Mouse (Mus musculus): Measurements from ENCODE around the gene Chmp6.

Gene Chmp6

DNA sequence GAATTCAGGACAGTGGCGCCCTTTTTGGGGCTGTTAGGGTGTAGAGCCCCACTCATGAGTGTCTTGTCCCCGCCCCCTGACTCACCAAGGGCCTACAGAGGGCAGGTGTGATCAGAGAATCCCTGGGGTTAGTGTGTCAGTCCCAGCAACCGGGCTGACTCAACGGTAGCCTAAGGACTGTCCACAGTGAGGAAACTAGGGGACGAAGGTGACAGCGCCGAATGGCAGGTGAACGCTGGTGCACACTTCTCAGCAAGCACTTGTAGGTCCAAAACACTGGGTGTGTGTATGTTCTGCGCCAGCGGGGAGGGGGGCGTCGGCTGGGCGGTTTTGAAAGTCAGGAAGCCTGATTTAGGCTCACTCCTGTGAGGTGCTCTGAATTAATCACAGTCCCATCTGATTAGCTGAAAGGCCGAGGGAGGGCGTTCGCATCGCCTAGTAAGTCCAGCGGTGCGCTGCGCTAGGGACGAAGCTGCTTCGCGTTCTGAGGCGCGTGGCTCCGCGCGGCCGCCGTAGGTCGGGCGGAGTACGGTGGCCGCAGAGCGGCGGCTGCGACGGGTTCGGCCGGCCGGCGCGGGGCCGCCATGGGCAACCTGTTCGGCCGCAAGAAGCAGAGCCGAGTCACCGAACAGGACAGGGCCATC is at the start of gene Chmp6:
Gene Chmp6 (plus strand): TSS at position 151 of the 644 bp plus-strand sequence.
- peak; percentile 77 for DNase-seq (ENCODE audit: low read depth, low spot score)

DNA sequence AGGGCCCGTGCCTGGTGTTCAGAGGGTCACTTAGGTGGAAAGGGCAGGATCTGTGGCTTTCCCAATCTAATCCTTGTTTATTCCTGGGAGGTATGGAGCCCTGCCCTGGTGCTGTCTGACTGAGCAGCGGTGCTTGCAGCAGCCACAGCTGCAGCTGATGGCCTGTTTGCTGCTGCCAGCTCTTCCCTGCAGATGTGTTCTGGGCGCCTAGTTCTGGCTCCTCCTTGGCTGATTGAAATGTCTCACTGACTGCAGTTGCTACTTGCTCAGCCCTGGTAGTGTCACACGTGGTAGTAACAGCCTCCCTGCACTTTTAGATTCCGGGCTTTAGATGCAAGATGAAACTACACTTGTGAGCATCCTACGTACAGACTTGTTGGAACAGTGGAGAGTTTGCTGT is 46.4 kb upstream of the Chmp6 start:
- no peak for DNase-seq (ENCODE audit: low read depth, low spot score)

DNA sequence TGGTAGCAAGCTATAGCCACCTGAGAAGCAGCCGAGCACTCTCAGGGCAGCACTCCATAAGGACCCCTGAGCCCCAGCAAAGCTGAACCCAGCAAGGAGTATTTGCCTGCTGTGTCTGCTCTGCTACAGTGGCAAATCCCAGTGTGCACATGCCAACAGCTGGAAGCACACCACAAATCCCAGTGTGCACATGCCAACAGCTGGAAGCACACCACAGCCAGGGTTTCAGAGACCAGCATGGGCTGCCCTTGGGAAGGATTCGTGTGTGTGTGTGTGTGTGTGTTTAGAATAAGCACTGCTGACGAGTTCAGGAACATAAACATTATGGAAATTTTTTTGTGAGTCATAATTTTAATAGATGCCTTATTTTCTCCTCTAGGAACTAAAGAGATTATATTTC is 45.1 kb upstream of the Chmp6 start:
- DNase-seq (ENCODE audit: low read depth, low spot score), result no peak

DNA sequence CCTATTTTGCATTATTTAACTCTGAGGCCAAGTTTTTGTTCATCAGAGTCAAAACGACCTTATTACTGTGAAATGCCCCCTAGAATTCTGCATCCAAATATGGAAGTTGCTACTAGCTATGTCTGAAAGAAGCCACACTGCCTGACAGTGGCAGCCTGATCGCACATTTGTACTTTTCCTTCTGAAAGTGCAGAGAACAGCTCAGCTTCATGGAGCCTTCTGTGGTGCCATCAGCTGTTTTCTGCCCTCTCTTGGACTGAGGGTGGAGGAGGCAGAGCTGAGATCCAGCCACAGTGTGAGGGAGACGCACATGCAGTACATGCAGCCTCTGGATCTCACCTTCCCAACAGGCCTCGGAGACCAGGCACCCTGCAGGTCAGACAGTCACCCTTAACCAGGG is 44.7 kb upstream of the Chmp6 start:
- DNase-seq (ENCODE audit: low read depth, low spot score), result no peak

DNA sequence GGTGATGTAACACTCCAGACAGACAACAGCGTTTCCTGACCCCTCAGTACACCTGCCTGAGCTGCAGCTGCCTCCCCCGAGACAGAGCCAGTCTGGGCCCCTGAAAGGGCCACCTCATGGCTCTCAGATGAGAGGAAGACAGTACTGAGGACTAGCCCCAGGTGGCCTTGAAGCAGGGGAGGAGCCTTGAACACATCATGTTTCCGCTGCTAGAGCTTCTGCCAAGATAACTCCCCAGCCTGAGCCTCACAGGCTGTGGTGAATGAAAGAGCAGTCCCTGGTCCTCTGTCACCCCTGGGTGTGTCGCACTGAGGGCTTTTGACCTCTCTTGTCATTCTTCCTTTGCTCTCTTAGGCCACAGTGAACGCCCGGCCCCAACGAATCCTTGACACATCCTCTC is 42.1 kb upstream of the Chmp6 start:
- no peak for DNase-seq (ENCODE audit: low read depth, low spot score)

DNA sequence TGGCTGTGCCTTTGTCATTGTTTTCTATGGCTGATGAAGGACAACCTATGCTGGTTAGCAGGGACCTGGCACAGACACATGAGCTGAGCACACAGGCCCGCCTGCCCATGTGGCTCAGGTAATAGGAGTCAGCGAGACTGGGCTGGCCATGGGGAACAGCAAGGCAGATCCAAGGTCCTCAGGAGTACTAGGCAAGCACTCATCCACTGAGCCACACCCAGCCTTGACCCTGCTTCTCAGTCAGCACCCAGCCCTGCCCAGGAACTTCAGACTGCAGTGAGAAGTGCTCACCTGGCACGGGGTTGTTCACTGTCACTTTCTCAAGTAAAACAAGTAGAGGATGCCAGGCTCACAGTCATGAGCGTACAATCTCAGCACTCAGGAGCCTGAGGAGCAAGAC is 39.6 kb upstream of the Chmp6 start:
- DNase-seq (ENCODE audit: low read depth, low spot score), result no peak

DNA sequence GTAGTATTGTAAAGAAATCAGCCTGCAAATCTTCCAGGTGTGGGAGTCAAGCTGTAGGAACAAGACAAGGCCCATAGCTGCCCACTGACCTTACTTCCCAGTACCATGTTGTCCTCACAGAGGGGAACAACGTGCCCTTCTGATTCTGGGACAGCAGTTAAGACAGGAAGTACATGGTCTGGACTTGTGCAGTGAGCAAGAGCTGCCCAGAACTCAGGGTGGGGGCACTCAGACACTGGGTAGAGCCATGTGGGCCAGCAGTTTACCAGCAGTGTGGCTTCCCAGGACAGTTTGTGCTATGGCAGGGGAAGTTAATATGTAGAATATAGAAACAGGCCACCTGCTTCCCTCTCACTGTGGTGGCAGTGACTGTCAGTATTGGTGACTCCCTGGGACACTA is 38.4 kb upstream of the Chmp6 start:
- no peak for DNase-seq (ENCODE audit: low read depth, low spot score)

DNA sequence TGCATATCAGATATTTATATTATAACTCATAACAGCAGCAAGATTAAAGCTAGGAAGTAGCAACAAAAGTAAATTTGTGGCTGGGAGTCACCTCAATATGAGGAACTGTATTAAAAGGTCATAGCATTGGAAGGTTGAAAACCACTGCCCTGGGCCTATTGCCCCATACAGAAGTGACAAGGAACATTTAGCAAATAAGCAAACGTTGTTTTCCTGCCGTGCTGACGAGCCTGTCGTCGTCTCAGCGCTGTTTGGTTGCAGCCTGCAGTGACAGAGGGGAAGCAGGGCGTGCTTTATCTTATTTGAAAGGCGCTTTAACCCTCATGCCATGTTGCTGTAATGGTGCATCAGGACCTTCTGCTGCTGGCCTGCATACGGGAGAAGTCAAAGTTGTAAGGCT is 37.6 kb upstream of the Chmp6 start:
- no peak for DNase-seq (ENCODE audit: low read depth, low spot score)

DNA sequence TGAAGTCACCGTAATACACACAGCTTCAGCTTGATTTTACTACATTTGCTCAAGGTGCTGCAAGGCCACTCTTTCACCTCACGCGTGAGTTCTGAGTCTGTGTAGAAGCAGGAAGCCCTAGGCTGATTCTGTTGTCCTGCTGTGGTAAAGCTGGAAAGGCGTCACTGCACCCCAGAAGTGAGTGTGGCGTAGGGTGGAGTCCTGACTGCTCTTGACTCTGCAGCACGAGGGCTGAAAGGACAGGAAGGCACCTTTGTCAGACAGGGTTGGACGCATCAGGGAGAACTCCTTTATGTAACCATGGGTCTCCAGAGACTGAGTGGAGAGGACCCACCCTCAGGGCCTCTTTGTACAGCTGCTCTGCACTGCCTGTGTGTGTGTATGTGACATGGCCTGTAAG is 36.1 kb upstream of the Chmp6 start:
- DNase-seq (ENCODE audit: low read depth, low spot score), result no peak

DNA sequence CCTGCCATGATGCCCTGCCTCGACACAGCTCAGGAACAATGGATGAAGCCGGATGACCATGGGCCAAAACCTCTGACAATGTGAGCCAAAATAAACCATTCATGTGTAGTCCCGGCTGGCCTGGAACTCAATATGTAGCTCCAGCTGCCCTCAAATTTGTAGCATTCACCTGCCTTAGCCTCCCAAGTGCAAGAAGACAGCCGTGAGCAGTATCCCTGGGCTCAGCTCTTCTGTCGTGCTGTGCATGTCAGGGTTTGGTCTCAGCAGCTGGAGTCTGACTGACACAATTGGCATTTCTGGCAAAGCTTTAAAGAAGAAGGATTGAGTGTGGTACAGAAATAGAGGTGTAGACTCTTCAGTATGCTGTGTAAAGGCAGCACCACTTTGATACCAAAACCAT is 33.7 kb upstream of the Chmp6 start:
- no peak for DNase-seq (ENCODE audit: low read depth, low spot score)

DNA sequence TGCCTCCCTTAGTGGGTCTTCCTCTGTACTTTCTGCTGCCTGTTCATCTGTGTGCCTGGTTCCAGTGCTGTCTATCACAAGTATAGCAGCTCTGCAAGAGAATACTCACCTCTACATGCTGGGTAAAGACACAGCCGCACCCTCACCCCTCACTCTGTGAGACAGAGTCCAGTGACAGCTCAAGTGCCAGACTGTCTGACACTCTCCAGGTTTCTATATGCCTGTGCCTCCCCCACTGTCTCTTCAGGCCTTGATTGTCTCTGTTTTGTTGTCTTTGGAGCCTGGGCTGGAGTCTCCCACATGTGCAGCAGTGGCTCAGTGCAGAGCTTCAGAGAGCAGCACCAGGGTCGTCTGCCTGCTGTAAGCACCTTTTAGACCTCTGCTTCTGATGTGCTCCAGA is 29.6 kb upstream of the Chmp6 start:
- no peak for DNase-seq (ENCODE audit: low read depth, low spot score)

DNA sequence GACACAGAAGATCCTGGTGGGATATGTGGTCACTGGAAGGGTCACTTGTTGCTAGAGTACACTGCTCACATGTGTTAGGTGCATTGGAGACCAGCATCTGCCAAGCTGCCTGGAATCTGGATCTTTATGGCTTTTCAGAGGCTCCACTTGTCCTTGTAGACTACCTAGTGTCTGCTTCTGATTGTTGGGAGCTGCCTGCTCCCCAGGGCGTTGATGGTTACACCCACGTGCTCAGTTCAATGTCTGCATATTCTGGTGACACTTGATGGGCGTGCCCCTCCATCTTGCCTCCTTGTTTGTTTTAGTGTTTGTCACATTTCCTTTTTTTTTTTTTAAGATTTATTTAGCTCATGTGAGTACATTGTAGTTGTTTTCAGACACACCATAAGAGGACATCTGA is 23.3 kb upstream of the Chmp6 start:
- DNase-seq (ENCODE audit: low read depth, low spot score), result no peak

DNA sequence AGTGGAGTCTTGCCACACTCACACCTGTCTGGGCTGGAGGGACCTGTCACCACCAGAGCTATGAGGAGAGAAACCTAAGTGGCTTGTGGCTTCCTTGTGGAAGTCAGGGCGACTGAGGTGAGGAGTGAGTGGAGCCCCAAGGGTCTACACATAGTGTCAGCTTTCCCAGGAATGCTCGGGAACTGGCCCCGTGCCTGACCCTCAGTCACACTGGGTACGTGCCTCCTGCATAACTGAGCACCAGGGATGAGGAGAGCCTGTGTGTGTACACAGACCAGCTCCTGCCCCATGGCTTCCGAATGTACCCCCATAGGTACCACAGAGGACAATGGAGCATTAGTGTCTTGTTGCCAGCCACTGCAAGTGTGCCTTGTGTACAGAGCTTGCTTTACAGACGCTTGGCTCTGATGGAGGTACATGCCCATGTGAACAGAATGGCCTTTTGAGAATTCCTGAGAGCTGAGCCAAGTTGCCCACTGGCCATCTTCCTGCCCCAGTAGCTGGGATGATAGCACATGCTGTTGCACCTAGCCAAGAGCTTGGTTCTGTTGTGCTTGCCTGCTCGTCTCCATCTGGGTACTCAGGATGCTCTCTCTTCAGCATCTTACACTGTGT is 21.5 kb upstream of the Chmp6 start:
- no peak for DNase-seq (ENCODE audit: low read depth, low spot score)

DNA sequence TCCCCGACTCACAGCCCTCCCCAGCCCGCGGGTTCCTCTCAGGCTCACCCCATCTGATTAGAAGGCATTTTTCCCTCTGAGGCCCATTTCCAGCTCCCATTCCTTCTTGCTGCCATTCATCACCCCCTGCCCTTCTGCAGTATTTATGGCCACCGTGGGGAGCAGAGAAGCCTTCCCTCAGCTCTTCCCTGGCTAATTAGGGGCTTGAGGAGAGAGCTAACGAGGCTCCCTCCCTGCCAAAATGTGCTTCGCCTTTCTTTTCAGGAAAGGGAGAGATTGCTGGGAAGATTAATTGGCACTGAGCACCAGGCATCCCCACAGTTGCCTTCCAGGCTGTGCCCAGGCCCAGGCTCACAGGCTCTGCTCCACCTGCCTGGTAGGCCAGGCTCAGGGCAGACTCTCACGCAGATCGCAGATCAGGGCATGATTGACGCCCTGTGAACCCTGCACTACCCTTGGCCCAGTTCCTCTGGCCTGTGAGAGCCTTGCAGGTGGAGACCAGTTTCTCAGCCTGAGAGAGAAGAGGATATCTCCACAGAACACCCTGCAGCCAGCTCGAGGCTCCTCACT is 19.5 kb upstream of the Chmp6 start:
- no peak for DNase-seq (ENCODE audit: low read depth, low spot score)

DNA sequence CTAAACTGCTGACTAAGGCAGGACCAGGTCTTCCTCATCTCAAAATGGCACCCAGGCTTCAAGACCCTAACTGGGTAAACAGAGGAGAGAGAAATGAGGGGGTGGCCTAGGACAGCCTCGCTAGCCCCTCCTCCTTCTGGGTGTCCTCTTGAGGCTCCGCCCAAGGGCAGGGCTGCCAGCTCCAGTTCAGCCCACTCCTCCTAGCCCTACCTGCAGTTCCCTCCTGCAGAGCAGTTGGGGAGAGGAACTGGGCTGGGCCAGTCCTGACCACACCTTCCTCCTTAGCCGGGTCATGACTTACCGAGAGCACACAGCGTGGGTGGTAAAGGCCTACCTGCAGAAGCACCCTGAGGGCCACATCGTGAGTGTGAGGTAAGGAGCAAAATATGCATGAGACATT is 18.6 kb upstream of the Chmp6 start:
- no peak for DNase-seq (ENCODE audit: low read depth, low spot score)

DNA sequence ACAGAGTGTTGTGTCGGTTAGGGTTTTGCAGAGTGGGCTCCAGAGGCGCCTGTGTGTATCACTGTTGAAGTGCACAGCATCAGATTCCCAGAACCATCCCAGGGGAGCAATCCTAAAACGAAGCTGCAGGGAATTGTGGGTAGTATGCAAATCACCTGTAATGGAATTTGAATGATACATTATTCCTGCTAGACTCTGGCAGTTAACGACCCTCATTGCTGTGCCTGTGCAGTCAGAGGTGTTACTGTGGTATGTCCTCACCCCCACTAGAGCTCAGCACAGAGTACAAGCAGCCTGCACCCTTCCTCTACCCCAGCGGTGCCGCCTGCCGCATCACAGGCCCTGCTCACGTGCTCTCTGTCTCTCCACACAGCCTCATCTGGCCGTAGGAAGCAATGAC is 16.2 kb upstream of the Chmp6 start:
- DNase-seq (ENCODE audit: low read depth, low spot score), result no peak

DNA sequence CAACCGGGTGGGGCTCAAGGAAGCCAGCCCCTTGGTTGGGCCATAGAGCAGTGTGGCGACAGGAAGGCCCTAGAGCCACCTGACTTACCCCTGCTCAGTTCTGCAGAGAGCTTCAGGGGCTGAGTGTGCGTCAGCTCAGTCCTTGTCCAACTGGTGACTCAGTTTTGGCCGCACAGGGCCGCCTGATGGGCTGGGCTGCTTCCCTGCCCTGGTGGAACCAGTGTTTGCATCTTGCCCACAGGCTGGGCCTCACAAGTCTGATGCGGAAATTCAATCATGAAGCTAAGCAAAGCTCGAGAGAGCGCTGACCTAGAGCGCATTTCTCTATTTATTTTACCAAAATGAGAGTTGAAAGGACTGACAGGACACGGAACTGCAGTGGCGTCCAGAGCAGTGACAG is 14.3 kb upstream of the Chmp6 start:
- no peak for DNase-seq (ENCODE audit: low read depth, low spot score)

DNA sequence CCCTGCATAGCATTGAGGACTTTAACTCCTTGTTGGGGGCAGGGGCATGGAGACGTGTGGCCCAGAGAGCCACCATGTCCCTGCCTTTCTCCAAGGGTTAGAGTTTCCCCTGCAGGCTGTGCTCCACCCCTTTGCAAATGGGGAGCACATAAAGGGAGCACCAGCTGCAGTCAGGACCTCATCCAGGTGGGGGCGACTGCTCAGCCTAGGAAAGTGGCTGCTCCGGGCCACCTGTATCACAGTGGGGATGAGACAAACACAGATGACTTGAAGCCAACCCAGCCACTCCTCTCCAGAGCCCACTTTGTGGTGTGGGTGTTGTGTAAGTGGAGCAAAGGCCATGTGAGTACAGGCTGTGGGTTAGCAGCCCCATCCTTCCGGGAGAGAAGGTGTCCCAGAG is 12.1 kb upstream of the Chmp6 start:
- no peak for DNase-seq (ENCODE audit: low read depth, low spot score)

DNA sequence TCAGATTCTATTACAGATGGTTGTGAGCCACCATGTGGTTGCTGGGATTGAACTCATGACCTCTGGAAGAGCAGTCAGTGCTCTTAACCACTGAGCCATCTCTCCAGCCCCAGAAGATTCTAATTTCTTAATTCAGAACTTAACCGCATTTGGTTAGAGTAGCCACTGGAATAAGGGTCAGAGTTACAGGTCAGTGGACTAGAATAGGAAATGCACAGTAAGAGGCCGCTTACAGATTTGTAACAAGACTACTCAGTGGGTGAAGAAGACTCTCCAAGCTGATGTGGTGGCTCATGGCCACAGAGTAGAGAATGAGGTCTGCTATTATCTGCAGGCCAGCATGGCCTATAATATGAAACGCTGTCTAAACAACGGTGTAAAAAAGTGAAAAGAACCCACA is 10.3 kb upstream of the Chmp6 start:
- no peak for DNase-seq (ENCODE audit: low read depth, low spot score)

DNA sequence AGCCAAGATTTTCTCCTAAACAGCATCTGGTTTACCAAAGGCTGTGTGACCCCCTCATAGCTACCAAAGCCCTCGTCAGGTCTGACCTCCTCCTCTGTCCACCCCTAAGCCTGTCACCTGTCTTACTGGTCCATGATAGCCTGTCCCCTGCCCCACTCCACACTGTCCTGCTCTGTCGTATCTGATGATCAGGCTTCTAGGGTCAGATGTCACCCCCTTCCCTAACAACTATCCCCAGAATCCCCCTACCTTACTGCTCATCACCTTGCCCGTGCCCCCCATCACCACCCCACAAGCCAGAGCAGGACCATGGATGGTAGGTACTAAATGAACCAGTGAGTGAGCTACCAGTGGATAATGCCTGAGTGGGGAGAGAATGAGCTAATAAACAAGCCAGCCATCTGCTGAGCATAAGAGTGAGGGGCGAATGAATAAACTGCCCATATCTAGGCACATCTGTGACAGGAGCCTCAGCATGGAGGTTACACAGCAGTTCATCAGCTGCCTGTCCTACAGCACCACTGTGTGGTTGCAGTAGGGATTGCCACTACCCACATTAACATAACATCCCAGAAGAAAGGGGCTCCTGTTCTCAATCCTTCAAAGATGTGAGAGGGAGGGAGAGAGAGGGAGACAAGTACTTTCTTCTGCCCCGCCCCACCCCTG is 8.5 kb upstream of the Chmp6 start:
- DNase-seq (ENCODE audit: low read depth, low spot score), result peak; percentile 82

DNA sequence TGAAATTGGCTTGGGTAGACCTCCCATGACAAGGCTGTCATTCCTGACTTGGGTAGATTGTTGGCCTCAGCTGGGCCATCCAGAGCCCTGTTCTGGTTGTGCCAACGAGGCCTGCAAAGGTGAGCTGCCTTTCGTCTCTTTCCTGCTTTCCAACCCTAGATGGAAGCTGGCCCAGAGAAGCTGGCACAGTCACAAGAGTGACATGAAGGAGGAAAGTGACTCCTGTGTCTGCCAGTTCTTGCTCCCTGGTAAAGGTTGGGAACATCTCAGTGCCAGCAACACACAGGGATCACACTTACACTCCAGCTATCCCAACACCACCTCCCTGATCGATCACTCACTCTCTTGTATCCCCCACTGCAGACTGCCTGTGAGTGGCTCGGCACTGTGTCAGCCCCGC is 7.4 kb upstream of the Chmp6 start:
- DNase-seq (ENCODE audit: low read depth, low spot score), result no peak

DNA sequence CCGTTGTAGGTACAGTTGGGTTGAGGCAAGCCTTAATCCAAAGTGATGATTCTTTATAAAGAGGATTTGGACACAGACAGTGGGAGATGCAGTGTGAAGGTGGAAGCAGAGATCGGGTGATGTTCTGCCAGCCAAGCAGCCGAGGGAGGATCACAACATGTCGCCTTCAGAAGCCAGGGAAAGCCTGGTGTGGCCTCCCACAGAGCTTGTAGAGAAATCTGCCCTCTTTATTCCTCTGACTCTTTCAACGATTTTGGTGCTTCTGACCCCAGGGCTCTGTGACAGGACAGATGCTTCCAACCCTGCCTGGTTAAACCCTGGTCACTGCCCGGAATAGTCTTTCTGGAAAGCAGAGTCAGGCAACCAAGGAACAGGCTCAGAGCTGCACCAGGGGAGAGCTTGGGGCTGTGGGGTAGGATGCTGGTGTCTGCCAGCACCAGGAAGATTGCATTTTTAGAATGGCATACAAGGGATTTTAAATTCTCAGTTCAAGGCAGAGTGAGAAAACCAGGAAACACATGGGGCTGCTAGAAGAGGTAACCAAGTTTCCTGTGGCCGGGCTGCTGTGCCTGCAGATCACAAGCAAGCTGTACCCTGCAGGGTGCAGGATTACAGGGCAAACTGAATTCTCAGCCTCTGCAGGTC is 6.1 kb upstream of the Chmp6 start:
- DNase-seq (ENCODE audit: low read depth, low spot score), result no peak

DNA sequence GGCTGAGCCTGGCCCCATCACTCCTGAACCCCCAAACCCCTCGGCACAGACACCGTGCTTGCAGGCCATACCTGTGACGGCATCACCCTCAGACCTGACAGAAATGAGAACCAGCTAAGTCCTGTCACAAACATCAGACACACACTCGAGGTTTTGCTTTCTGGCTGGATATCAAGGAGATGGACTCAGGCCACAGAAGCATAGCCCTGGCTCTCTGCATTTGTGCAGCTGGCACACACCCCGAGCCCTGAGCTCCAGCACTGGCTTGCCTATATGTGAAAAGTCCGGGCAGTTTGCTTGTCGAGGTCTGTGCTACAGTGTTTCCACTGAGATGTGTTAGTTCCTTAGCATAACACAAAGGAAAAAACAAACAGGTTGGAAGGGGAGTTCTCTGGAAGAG is 5.5 kb upstream of the Chmp6 start:
- no peak for DNase-seq (ENCODE audit: low read depth, low spot score)

Measured in 3T3-L1 (cell line).